Mouse (Mus musculus) liver, embryonic 14.5 days (tissue): ENCODE measurements at regions not wholly inside any gene's neighbourhood (a gene's known extent, or its start where the extent isn't known, plus 50 kb on each side); places are given as distances from the start of the nearest gene placed in this dataset.

Experiments
- ATAC-seq: fragments of 200-750 bp; cut with Nextera tagmentation; 2 replicates; pipeline ENCODE4 v1.8.0; 2017; ENCODE audit warnings: moderate number of reproducible peaks, mild to moderate bottlenecking, moderate library complexity; ENCODE audit not compliant: insufficient read depth
- DNase-seq, 3 experiments: peaks; one replicate each; pipeline ENCODE4 v3.0.0-alpha.2; 2012 to 2013; ENCODE audit warnings: low read depth in 3 of 3, low spot score in 3 of 3
- H3K27ac ChIP-seq: fragments of 300-500 bp; sonication (generic); 2 replicates; pipeline ENCODE4 v1.5.1; 2014; ENCODE audit warnings: moderate library complexity, mild to moderate bottlenecking, control low read depth, inconsistent platforms
- H3K27me3 ChIP-seq: fragments of 300-500 bp; sonication (generic); 2 replicates; pipeline ENCODE4 v1.6.1; 2014; ENCODE audit warnings: mild to moderate bottlenecking, low read length, moderate library complexity; ENCODE audit not compliant: control insufficient read depth, insufficient read depth
- H3K36me3 ChIP-seq: fragments of 300-500 bp; sonication (generic); replicated peaks from 2 replicates; pipeline ENCODE4 v1.6.1; 2014; ENCODE audit warnings: low read depth; ENCODE audit not compliant: control insufficient read depth, insufficient read depth
- H3K4me1 ChIP-seq, 2 experiments: fragments of 200-500 bp in 1 of 2; fragments of 300-500 bp in 1 of 2; sonication (generic) in 1 of 2; replicated peaks; 2 replicates each; pipeline ENCODE4 v1.6.1; 2012 to 2014; ENCODE audit warnings: antibody characterized with exemption in 1 of 2, inconsistent platforms in 1 of 2, low read length in 1 of 2; ENCODE audit not compliant: control insufficient read depth in 2 of 2, insufficient read depth in 2 of 2
- H3K4me2 ChIP-seq: fragments of 300-500 bp; sonication (generic); 2 replicates; pipeline ENCODE4 v1.6.1; 2014; ENCODE audit warnings: low read depth, mild to moderate bottlenecking, control low read depth, moderate library complexity
- H3K4me3 ChIP-seq, 2 experiments: fragments of 200-500 bp in 1 of 2; fragments of 300-500 bp in 1 of 2; sonication (generic) in 1 of 2; 2 replicates each; pipeline ENCODE4 v1.5.1; 2012 to 2014; ENCODE audit warnings: low read depth in 2 of 2, low read length in 2 of 2, mild to moderate bottlenecking in 2 of 2, control low read depth in 1 of 2, inconsistent platforms in 1 of 2, moderate library complexity in 1 of 2; ENCODE audit not compliant: insufficient read depth in 1 of 2
- H3K9ac ChIP-seq: fragments of 300-500 bp; sonication (generic); replicated peaks from 2 replicates; pipeline ENCODE4 v1.6.1; 2014; ENCODE audit warnings: mild to moderate bottlenecking, control low read depth, moderate library complexity
- H3K9me3 ChIP-seq: fragments of 300-500 bp; sonication (generic); 2 replicates; pipeline ENCODE4 v1.6.1; 2016; ENCODE audit warnings: low read length, mixed read lengths; ENCODE audit not compliant: control insufficient read depth
- CTCF ChIP-seq: IDR thresholded peaks from 2 replicates; pipeline ENCODE4 v1.5.1; 2016; ENCODE audit warnings: antibody characterized with exemption, low read depth, control low read depth
- EP300 ChIP-seq: IDR thresholded peaks from 2 replicates; pipeline ENCODE4 v1.6.1; 2016; ENCODE audit warnings: antibody characterized with exemption, low read depth
- WGBS: fragments of 180-500 bp; shearing (Covaris S2); extraction: QIAGEN DNeasy Blood & Tissue Kit; methylation state at CpG from one replicate; pipeline ENCODE4 v1.1.7; 2014; ENCODE audit not compliant: insufficient replicate concordance; 5-methylcytosine and 5-hydroxymethylcytosine counted together

DNA sequence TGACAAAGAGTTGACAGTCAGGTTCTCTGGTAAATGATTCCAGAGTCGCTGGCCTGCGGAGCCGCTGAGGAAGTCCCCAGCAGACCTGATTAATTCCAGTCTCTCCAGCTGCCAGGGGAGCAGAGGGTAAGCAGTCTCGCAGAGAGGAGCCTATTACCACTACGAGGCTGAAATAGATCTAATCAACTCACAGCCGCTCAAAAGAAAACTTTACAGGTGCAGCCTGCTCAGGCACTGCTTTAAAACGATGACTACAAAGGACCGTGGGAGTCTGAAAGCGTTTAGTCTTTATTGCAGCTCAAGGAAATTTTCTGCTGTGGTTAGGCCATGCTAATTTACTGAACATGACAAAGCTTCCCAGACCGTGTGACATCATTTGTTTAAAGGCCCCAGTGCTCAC, 462.3 kb upstream of the Pou3f3 start:
- Histone ChIP-seq H3K9ac (no peak overlapping the region), H3K27ac (no peak overlapping the region), H3K9me3 (no peaks in the 10 kb centered on the region), H3K36me3 (no peaks in the 10 kb centered on the region), H3K4me2 (no peak overlapping the region), H3K4me1 (no peaks in the 10 kb centered on the region), H3K4me3 (no peak overlapping the region), H3K27me3 (no peaks in the 10 kb centered on the region)
- TF ChIP-seq EP300 (no peak), CTCF (no peak)
- DNase-seq (no peak), ATAC-seq (no peak)
- WGBS, result 47% methylated on average over 10 of the region's 10 CpGs

GRCm38 (mm10) chr1:42236466-42237010, 459.0 kb upstream of the Pou3f3 start:
- Histone ChIP-seq H3K4me3 (no peak overlapping the region), H3K9ac (no peak overlapping the region), H3K9me3 (no peaks in the 10 kb centered on the region), H3K4me1 (no peaks in the 10 kb centered on the region), H3K27ac (no peak overlapping the region), H3K36me3 (no peaks in the 10 kb centered on the region), H3K27me3 (no peaks in the 10 kb centered on the region), H3K4me2 (no peak overlapping the region)
- no peak for TF ChIP-seq CTCF
- no peak for TF ChIP-seq EP300
- DNase-seq (no peak), ATAC-seq (no peak)
- 47% methylated on average over 2 of the region's 2 CpGs for WGBS

DNA sequence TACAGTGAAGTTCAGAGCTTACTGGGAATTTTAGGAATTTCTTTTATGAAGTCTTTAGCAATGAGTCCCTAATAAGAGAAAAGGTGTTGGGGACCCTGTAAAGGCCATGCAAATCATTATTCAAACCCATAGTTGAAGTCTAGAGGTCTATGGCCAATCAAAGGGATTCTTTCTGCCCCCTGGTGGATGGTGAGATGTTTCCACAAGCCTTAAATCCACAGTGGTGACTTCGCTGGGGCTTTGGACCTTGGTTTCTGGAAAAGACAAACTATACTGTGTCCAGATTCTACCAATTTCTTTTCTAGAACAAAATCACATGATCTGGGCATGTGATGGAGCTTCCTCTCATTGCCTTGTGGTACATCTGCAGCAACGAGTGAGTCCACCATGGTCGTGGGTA, 457.2 kb upstream of the Pou3f3 start:
- no peak for TF ChIP-seq EP300
- TF ChIP-seq CTCF, result peak; percentile 23; the same call in 1 of the 2 replicates
- DNase-seq (no peak), ATAC-seq (no peak)
- 60% methylated on average over 3 of the region's 3 CpGs for WGBS
- Histone ChIP-seq H3K4me1 (no peaks in the 10 kb centered on the region), H3K36me3 (no peaks in the 10 kb centered on the region), H3K4me3 (no peak overlapping the region), H3K27me3 (no peaks in the 10 kb centered on the region), H3K9me3 (no peaks in the 10 kb centered on the region), H3K27ac (no peak overlapping the region), H3K9ac (no peak overlapping the region), H3K4me2 (no peak overlapping the region)

GRCm38 (mm10) chr1:42241172-42241571, 454.4 kb upstream of the Pou3f3 start:
- 49% methylated on average over 9 of the region's 9 CpGs for WGBS
- H3K9ac ChIP-seq, result no peak overlapping the region
- H3K4me2 ChIP-seq, result no peak overlapping the region
- H3K4me3 ChIP-seq, result no peak overlapping the region
- H3K36me3 ChIP-seq, result no peaks in the 10 kb centered on the region
- H3K27ac ChIP-seq, result no peak overlapping the region
- no peak for TF ChIP-seq CTCF
- TF ChIP-seq EP300, result no peak
- ATAC-seq (no peak), DNase-seq (no peak)
- no peaks in the 10 kb centered on the region for H3K9me3 ChIP-seq
- H3K4me1 ChIP-seq, result no peaks in the 10 kb centered on the region
- no peaks in the 10 kb centered on the region for H3K27me3 ChIP-seq

DNA sequence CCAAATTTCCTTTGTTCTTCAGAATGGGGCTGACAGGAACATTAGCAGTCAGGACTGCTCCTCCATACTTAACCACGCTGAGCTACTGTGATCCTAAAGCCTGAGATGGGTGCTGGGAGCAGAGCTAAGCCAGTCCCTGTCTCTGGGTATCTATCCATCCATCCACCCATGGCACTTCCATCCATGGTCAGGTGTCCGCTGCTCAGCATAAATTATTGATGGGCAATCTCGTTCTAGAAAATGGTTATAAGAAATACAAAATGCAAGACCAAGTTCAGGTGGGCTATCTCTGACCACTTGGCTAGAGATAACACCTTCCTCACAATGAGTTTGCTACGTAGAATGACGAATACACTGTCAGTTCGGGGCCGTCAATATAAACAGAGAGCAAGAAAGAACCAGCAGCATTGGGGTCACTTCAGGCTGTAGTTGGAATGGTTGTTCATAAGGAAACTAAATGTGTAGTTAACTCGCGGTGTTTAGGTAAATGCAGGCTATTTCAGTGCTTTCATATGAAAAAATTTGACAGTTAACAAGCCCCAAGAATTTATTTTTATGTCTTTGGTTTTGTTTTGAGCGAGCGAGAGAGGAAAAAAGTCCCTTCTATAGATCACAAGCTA, 453.9 kb upstream of the Pou3f3 start:
- Histone ChIP-seq H3K27me3 (no peaks in the 10 kb centered on the region), H3K27ac (no peak overlapping the region), H3K4me3 (no peak overlapping the region), H3K4me1 (no peaks in the 10 kb centered on the region), H3K4me2 (no peak overlapping the region), H3K9me3 (no peaks in the 10 kb centered on the region), H3K9ac (no peak overlapping the region), H3K36me3 (no peaks in the 10 kb centered on the region)
- WGBS, result 61% methylated on average over 11 of the region's 11 CpGs
- DNase-seq (no peak), ATAC-seq (no peak)
- no peak for TF ChIP-seq CTCF
- TF ChIP-seq EP300, result no peak
